Mouse (Mus musculus): ENCODE results near the gene Magi2.

The Magi2 gene

DNA sequence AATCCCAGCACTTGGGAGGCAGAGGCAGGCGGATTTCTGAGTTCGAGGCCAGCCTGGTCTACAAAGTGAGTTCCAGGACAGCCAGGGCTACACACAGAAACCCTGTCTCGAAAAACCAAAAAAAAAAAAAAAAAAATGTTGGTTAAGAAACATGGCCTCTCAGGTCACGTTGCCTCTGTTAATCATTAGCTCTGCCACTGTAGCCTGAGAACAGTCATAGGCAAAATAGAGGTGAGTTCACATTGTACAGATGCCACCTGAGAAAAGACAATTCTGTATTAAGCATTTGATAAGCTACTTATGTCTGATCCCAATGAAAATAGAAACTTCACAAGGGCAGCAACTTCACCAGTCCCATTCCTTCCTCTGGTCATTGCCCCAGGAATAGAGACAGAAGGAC lies 1496.4 kb downstream of the Magi2 start:
- peak; percentile 25 for DNase-seq

DNA sequence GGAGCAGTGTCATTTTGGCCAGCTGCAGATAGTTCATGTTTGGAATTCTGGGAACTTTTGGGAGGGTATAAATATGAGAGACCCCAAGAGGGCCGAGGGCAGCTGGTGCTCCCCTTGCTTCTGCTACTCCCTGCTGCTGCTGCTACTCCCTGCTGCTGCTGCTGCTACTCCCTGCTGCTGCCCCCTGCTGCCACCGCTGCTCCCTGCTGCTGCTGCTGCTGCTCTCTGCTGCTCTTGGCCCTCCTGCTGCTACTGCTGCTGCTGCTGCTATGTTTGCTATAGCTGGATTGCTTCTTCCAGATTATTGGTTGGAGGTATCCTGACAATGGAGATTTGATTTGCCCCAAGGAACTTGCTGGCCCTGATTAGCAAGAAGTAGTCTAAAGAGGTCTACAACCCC lies 1512.0 kb downstream of the Magi2 start:
- peak; percentile 67 for DNase-seq

DNA sequence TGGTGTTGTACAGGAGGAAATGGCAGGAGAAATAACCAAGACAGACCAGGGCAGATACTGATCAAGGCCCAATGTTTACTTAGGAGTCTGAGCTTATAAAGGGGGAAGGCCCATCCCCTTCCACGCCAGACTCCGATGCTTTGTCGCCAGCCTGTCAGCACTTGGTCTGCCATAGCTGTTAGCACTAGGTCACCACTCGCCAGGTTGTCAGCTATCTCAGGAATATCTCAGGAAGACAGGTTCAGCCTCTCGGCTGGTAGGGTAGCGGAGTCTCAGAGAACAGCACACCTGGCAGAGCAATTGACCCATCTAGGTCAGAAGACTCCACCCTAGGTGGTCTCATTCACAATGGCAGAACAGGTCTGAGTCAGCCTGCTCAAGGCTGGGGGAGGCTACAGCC lies 1514.4 kb downstream of the Magi2 start:
- peak; percentile 70 for DNase-seq

DNA sequence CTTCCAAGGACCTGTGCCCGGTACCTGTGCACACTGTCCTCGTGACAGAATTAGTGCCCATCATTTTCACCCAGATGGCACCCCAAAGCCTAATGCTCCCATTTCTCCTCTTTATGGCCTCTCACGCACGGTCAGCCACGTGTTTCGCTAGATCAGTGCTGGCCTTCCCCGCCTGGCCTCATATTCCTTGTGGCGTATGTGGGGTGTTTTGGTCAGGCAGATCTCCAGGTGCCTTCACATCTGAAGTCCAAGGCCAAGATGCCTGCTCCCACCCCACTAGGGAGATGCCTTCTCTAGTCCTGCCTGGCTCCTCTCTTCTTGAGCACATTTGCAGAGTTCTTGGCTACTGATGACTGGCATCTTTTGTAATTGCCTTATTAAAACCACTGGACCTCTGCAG lies 1515.1 kb downstream of the Magi2 start:
- peak; percentile 86 for DNase-seq

DNA sequence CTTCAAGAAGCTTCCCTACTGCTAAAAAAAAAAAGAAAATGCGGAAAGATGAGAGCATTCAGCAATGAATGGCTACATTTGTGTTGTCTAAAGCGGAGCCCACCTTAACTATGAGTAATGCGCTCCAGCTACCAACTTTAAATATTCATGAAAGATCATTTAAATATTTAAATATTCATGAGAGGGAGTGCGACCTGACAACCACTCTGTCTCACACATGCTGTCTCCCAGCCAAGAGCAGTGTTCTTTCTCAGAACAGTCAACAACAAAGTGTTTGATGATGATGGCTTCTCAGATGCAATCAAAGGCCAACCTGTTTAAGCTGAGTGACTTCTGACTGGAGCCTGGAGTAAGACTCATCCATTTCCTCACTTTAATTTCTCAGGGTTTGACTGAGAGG lies 1521.3 kb downstream of the Magi2 start:
- peak; percentile 29 for DNase-seq

DNA sequence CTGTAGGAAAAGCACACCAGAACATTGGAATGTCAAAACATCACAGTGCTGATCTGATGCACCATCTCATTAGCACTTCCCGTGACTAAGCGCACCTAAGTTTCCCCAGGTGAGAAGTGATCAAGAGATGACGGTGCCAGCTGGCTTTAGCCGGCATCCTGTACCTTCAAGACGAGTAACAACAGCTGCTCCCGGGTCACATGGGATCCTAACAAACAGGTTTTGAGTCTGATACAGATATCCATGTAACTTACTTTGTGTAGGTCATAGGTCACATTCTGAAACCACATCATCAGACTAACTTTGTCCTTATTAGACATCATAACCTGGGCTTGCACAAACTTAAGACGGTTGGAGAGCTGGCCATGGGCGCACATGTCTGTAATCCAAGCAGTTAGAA lies 1522.0 kb downstream of the Magi2 start:
- peak; percentile 55 for DNase-seq

DNA sequence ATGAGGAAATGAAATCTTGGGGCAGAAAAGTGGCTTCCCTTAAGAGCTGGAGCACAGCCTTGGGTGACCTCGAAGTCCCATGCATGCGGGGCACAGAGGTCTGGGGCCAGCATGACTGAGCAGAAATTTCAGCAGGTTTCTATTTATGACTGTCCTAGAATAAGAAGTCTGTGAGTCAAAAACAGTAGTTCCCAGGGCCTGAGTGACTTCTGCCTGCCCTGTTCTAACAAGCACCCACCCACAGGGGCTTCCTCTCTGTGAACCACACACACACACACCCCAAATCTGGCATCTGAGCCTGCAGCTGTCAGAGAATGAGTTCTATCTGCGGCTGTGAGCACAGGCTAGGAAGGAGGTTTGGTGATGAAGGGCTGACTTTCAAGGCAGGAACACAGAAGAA lies 1522.7 kb downstream of the Magi2 start:
- DNase-seq = no peak

DNA sequence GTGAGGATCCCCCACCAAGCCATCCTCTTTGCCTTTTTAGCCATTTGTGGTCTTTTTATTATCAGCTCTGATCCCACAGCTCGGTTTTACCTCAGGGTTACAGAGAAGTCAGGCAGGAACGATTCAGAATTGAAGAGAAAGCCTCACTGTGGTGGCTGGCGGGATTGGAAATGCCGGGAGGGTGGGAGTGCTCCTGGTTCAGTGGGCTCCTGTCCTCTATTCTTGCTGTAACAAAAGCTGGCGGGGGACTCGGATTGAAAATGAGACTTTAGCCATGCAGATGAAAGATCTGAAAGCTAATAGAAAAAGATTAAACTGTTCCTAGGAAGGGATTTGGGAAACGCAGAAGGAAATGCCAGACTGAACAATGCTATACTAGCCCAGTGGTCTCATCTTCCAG lies 1524.2 kb downstream of the Magi2 start:
- DNase-seq = peak; percentile 76

DNA sequence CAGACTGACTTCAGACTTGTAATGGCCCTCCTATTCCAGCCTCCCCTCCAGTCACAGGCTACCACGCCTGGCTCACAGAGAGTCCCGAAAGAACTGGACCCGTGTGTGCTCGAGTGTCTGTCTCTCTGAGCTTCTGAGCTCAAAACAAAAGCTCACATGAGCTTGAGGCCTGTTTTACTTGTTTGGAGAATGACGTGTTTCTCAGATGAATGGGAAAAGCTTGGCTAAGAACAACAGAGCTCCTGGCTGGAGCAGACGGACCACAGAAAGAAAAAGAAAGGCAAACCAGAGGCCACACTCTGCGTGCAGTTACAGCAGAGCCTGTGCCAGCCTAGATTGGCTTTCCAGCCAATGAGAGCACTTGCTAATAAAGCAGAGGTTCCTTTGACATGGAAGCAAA lies 1524.9 kb downstream of the Magi2 start:
- DNase-seq = peak; percentile 91

DNA sequence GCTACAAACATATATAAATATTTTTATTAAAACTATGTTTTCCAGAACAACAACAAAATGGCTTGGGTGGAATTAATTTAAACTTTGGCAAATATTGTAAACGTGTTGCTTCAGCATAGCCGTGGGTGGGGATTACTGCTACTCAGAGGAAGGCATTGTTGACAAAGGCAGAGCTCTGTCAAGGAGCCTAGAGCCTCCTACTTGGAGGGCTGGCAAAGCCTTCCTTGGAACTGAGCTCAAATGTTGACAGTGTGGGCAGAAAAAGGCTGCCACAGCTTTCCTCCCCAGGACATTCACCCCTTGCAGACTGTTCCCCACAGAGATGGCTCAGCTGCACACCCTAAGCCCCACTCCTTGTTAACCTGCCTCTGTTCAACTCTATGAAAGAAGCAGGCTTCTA lies 1526.3 kb downstream of the Magi2 start:
- peak; percentile 61 for DNase-seq

DNA sequence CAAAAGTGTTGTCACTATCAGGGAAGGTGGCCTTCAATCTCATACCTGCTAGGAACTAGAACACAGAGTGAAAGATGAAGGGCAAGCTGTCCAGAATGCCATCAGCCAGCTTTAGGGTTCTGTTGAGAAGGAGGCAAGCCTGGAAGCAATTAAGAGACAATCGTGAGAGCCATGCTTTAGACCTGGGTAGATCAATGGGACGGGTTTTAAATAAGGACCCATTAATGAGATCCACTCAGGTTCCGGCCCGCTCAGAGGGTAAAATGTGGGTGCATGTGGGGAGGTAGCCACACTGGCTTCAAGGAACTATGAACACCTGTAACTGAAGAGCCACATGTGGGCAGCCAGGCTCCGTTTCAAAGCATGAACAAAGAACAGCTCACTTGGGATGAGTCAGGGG lies 1527.1 kb downstream of the Magi2 start:
- DNase-seq = peak; percentile 74
